Mouse (Mus musculus): ENCODE data around the gene Fxyd1. TPM values are rescaled to one million over a fixed set of nuclear protein-coding genes. Genes with fewer than 3 reads are reported as not detected.
A peak's percentile ranks its signal among the peaks of the same experiment; 100 is the strongest.

The Fxyd1 gene
- total and polyA plus RNA-seq, 2 experiments from 2014 or later, result 7.0 to 20.4 TPM

DNA sequence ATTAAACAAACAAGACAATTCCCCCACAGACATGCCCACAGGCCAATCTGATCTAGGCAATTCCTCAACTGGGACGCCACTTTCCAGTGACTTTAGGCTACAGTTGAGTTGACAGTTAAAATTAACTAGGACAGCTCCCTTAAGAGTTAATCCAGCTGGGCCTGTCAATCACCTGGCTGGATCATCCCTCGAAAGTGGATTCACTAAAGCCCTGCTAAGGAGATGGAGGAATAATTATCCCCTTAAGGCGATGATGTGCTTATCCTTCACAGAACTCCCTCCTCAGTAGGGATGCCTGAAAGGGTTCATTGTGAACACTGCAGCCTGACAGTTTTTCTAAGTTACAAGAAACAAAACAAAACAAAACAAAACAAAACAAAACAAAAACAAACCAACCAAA lies 23.6 kb upstream of the Fxyd1 start:
- WGBS, result 37% methylated on average over 3 of the region's 3 CpGs
- TF ChIP-seq CTCF (IDR thresholded peaks at IDR 0.05), result no peak
- no peaks in the 10 kb centered on the region for H3K27me3 ChIP-seq (ENCODE audit: insufficient read depth, low read length)
- no peaks in the 10 kb centered on the region for H3K4me1 ChIP-seq (ENCODE audit: insufficient read depth, low read length)
- H3K4me2 ChIP-seq (ENCODE audit: low read depth, low read length, poor library complexity, severe bottlenecking), result no peak overlapping the region
- ATAC-seq (ENCODE audit: low FRiP score), result no peak
- no peaks in the 10 kb centered on the region for H3K36me3 ChIP-seq (ENCODE audit: insufficient read depth, low read length)
- H3K9me3 ChIP-seq (ENCODE audit: low read length), result no peaks in the 10 kb centered on the region
- DNase-seq (ENCODE audit: low spot score), result no peak
- H3K27ac ChIP-seq (ENCODE audit: low read depth, low read length), result no peak overlapping the region
- H3K9ac ChIP-seq (replicated peaks; ENCODE audit: low read length, poor library complexity, severe bottlenecking), result no peak overlapping the region
- H3K4me3 ChIP-seq (ENCODE audit: low read depth, low read length), result no peak overlapping the region

- WGBS, result 92% methylated on average over 8 of the region's 8 CpGs
- no peaks in the 10 kb centered on the region for H3K4me1 ChIP-seq (ENCODE audit: insufficient read depth, low read length)
- no peak for DNase-seq (ENCODE audit: low spot score)
- H3K4me2 ChIP-seq (ENCODE audit: low read depth, low read length, poor library complexity, severe bottlenecking), result no peak overlapping the region
- no peaks in the 10 kb centered on the region for H3K27me3 ChIP-seq (ENCODE audit: insufficient read depth, low read length)
- H3K36me3 ChIP-seq (ENCODE audit: insufficient read depth, low read length), result no peaks in the 10 kb centered on the region
- no peak overlapping the region for H3K27ac ChIP-seq (ENCODE audit: low read depth, low read length)
- no peaks in the 10 kb centered on the region for H3K9me3 ChIP-seq (ENCODE audit: low read length)
- no peak overlapping the region for H3K4me3 ChIP-seq (ENCODE audit: low read depth, low read length)
- no peak overlapping the region for H3K9ac ChIP-seq (replicated peaks; ENCODE audit: low read length, poor library complexity, severe bottlenecking)
- TF ChIP-seq CTCF (IDR thresholded peaks at IDR 0.05), result no peak
- no peak for ATAC-seq (ENCODE audit: low FRiP score)
Measured at GRCm38 (mm10) chr7:31079670-31080069, 22.7 kb upstream of the Fxyd1 start.

- no peak overlapping the region for H3K9ac ChIP-seq (replicated peaks; ENCODE audit: low read length, poor library complexity, severe bottlenecking)
- 52% methylated on average over 5 of the region's 5 CpGs for WGBS
- no peaks in the 10 kb centered on the region for H3K36me3 ChIP-seq (ENCODE audit: insufficient read depth, low read length)
- H3K27ac ChIP-seq (ENCODE audit: low read depth, low read length), result no peak overlapping the region
- H3K4me1 ChIP-seq (ENCODE audit: insufficient read depth, low read length), result no peaks in the 10 kb centered on the region
- TF ChIP-seq CTCF (IDR thresholded peaks at IDR 0.05), result peak; percentile 90
- ATAC-seq (ENCODE audit: low FRiP score) (peak; percentile 42; the same call in 1 of the 2 replicates), DNase-seq (ENCODE audit: low spot score) (peak; percentile 82)
- no peaks in the 10 kb centered on the region for H3K27me3 ChIP-seq (ENCODE audit: insufficient read depth, low read length)
- no peak overlapping the region for H3K4me2 ChIP-seq (ENCODE audit: low read depth, low read length, poor library complexity, severe bottlenecking)
- no peak overlapping the region for H3K4me3 ChIP-seq (ENCODE audit: low read depth, low read length)
- H3K9me3 ChIP-seq (ENCODE audit: low read length), result no peaks in the 10 kb centered on the region
Measured at GRCm38 (mm10) chr7:31077885-31078445, 21.0 kb upstream of the Fxyd1 start.

DNA sequence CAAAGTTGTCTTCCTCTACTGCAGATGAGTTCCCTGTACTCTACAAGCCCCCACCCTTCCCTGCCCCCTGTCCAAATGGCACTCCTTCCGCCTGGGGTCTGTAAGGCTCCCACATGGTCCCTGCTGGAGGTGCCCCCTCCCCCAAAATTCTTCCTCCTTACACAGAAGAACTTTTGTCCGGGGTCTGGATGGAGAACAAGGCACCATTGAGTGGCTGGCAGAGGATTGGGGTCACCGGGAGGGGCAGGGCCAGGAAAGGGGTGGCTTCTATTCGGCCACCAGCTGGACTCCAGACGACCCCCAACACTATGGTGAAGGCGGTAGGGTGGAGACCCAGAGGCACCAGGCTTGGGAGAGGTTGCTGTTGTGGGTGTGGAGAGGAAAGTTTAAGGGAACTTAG lies 20.5 kb upstream of the Fxyd1 start:
- 50% methylated on average over 6 of the region's 6 CpGs for WGBS
- peak; percentile 59 for ATAC-seq (ENCODE audit: low FRiP score)

DNA sequence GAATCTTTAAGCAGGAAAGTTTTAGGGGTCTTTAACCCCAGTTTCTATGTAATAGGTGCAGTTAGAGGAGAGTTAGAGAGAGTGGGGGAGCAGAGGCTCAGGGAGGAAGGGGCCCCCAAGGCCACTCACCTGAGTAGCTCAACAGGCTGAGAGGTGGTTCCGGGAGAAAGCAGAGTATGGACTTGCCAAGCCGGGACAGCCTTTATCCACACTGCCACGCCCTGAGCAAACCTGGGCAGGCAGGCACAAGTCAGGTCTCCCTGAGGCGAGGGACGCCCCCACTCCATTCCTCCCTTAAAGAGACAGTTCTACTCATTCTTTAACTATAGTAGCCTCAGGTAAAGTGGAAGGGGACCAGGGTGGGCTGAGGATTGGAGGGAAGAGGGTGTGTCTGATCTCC lies 19.5 kb upstream of the Fxyd1 start, which contains the start of gene Fxyd3:
Gene Fxyd3, minus strand, starts transcription at position 213 of the 400 bp plus-strand sequence.
- no peak within 1 kb of the TSS for H3K27ac ChIP-seq (ENCODE audit: low read depth, low read length)
- H3K9ac ChIP-seq (replicated peaks; ENCODE audit: low read length, poor library complexity, severe bottlenecking), result no peak within 1 kb of the TSS
- WGBS, result 62% methylated on average over 5 of the region's 5 CpGs
- TF ChIP-seq CTCF (IDR thresholded peaks at IDR 0.05), result no peak
- no peaks in the 10 kb centered on the region for H3K9me3 ChIP-seq (ENCODE audit: low read length)
- H3K36me3 ChIP-seq (ENCODE audit: insufficient read depth, low read length), result no peaks in the 10 kb centered on the region
- H3K4me1 ChIP-seq (ENCODE audit: insufficient read depth, low read length), result no peaks in the 10 kb centered on the region
- no peaks in the 10 kb centered on the region for H3K27me3 ChIP-seq (ENCODE audit: insufficient read depth, low read length)
- DNase-seq (ENCODE audit: low spot score) (no peak), ATAC-seq (ENCODE audit: low FRiP score) (no peak)
- H3K4me2 ChIP-seq (ENCODE audit: low read depth, low read length, poor library complexity, severe bottlenecking), result no peak within 1 kb of the TSS
- no peak within 1 kb of the TSS for H3K4me3 ChIP-seq (ENCODE audit: low read depth, low read length)

More for the DNA sequence above, 20.5 kb upstream of the Fxyd1 start:
- H3K36me3 ChIP-seq (ENCODE audit: insufficient read depth, low read length), result no peaks in the 10 kb centered on the region
- no peak overlapping the region for H3K4me2 ChIP-seq (ENCODE audit: low read depth, low read length, poor library complexity, severe bottlenecking)
- H3K4me1 ChIP-seq (ENCODE audit: insufficient read depth, low read length), result no peaks in the 10 kb centered on the region
- no peak overlapping the region for H3K9ac ChIP-seq (replicated peaks; ENCODE audit: low read length, poor library complexity, severe bottlenecking)
- H3K27me3 ChIP-seq (ENCODE audit: insufficient read depth, low read length), result no peaks in the 10 kb centered on the region
- TF ChIP-seq CTCF (IDR thresholded peaks at IDR 0.05), result no peak
- peak; percentile 40 for DNase-seq (ENCODE audit: low spot score)
- no peaks in the 10 kb centered on the region for H3K9me3 ChIP-seq (ENCODE audit: low read length)
- H3K4me3 ChIP-seq (ENCODE audit: low read depth, low read length), result no peak overlapping the region
- H3K27ac ChIP-seq (ENCODE audit: low read depth, low read length), result no peak overlapping the region

GRCm38 (mm10) chr7:31074713-31075069 lies 17.7 kb upstream of the Fxyd1 start:
- no peak for ATAC-seq (ENCODE audit: low FRiP score)
- 67% methylated on average over 5 of the region's 5 CpGs for WGBS

More at GRCm38 (mm10) chr7:31074713-31075069, 17.7 kb upstream of the Fxyd1 start:
- no peaks in the 10 kb centered on the region for H3K27me3 ChIP-seq (ENCODE audit: insufficient read depth, low read length)
- H3K27ac ChIP-seq (ENCODE audit: low read depth, low read length), result no peak overlapping the region
- H3K9me3 ChIP-seq (ENCODE audit: low read length), result no peaks in the 10 kb centered on the region
- H3K36me3 ChIP-seq (ENCODE audit: insufficient read depth, low read length), result no peaks in the 10 kb centered on the region
- TF ChIP-seq CTCF (IDR thresholded peaks at IDR 0.05), result no peak
- H3K4me1 ChIP-seq (ENCODE audit: insufficient read depth, low read length), result no peaks in the 10 kb centered on the region
- no peak overlapping the region for H3K9ac ChIP-seq (replicated peaks; ENCODE audit: low read length, poor library complexity, severe bottlenecking)
- DNase-seq (ENCODE audit: low spot score), result no peak
- H3K4me3 ChIP-seq (ENCODE audit: low read depth, low read length), result no peak overlapping the region
- H3K4me2 ChIP-seq (ENCODE audit: low read depth, low read length, poor library complexity, severe bottlenecking), result no peak overlapping the region
